Comparison of ENCODE assay signal across 19 mouse cellular contexts in genomic region chr2:17316850-17317249, GRCm38 (mm10).
DNase-seq lines count a peak whose midpoint lies in the region; ATAC-seq lines count a peak whose summit lies in the region.
"Had no signal": no experiment of that assay in that cellular context is flagged by ENCODE, and none has a peak within 500 bp of the region (broad histone marks: within the 10 kb centered on the region; RNA-seq: fewer than 3 reads in every experiment).

No protein-coding gene starts in this region.

- H3K4me1 ChIP-seq in heart, embryonic 11.5 days (ENCODE audit: control insufficient read depth, insufficient read depth, low read length) = no peaks in the 10 kb centered on the region
- no peaks in the 10 kb centered on the region for H3K4me1 ChIP-seq in neural tube, embryonic 15.5 days
- H3K4me1 ChIP-seq: embryonic facial prominence, embryonic 15.5 days; forebrain, embryonic 15.5 days; hindbrain, embryonic 10.5 days; lung, embryonic 15.5 days; midbrain, embryonic 12.5 days had no signal

- H3K36me3 ChIP-seq in heart, embryonic 11.5 days (ENCODE audit: control insufficient read depth, insufficient read depth, low read length) = no peaks in the 10 kb centered on the region
- H3K36me3 ChIP-seq in neural tube, embryonic 15.5 days = no peaks in the 10 kb centered on the region
- H3K36me3 ChIP-seq: embryonic facial prominence, embryonic 15.5 days; forebrain, embryonic 15.5 days; G1E; hindbrain, embryonic 10.5 days; lung, embryonic 15.5 days; midbrain, embryonic 12.5 days had no signal

- DNase-seq in heart, adult 9 months (ENCODE audit: low spot score in 2 of 2) = peak; percentile 56 to 70
- DNase-seq in gastrocnemius, adult 8-10 months (ENCODE audit: low spot score in 2 of 2) = peak; percentile 17 to 22
- peak; percentile 15 to 25 for DNase-seq in heart, postnatal 14 days
- DNase-seq in lung, postnatal 36 days = peak; percentile 59
- no peak for DNase-seq in spleen, postnatal 10 days (ENCODE audit: low spot score in 2 of 2)
- DNase-seq: adrenal gland, adult 8-10 months; cerebellum, adult 2 months; kidney, postnatal 25 days; liver; right cerebral cortex, postnatal 14 days had no signal

- no peak overlapping the region for H3K4me2 ChIP-seq in heart, embryonic 11.5 days
- no peak overlapping the region for H3K4me2 ChIP-seq in neural tube, embryonic 15.5 days
- H3K4me2 ChIP-seq: embryonic facial prominence, embryonic 15.5 days; forebrain, embryonic 15.5 days; lung, embryonic 15.5 days; midbrain, embryonic 12.5 days had no signal

- intact Hi-C loops in heart, postnatal 14 days (cut with DNase I) = no loop called here

- no peaks in the 10 kb centered on the region for H3K27me3 ChIP-seq in heart, embryonic 11.5 days (ENCODE audit: control insufficient read depth, insufficient read depth, low read length)
- no peaks in the 10 kb centered on the region for H3K27me3 ChIP-seq in neural tube, embryonic 15.5 days (replicated peaks)
- H3K27me3 ChIP-seq: embryonic facial prominence, embryonic 15.5 days; forebrain, embryonic 15.5 days; lung, embryonic 15.5 days; midbrain, embryonic 12.5 days had no signal

- H3K4me3 ChIP-seq in heart, embryonic 11.5 days (ENCODE audit: low read depth, low read length) = no peak overlapping the region
- no peak overlapping the region for H3K4me3 ChIP-seq in neural tube, embryonic 15.5 days (replicated peaks)
- H3K4me3 ChIP-seq: embryonic facial prominence, embryonic 15.5 days; forebrain, embryonic 15.5 days; hindbrain, embryonic 10.5 days; lung, embryonic 15.5 days; midbrain, embryonic 12.5 days had no signal

- H3K27ac ChIP-seq in heart, embryonic 11.5 days (ENCODE audit: low read depth, low read length) = no peak overlapping the region
- no peak overlapping the region for H3K27ac ChIP-seq in neural tube, embryonic 15.5 days (replicated peaks)
- H3K27ac ChIP-seq: embryonic facial prominence, embryonic 15.5 days; forebrain, embryonic 15.5 days; hindbrain, embryonic 10.5 days; lung, embryonic 15.5 days; midbrain, embryonic 12.5 days had no signal

- no peak overlapping the region for H3K9ac ChIP-seq in heart, embryonic 11.5 days (ENCODE audit: low read depth, low read length)
- H3K9ac ChIP-seq in neural tube, embryonic 15.5 days (replicated peaks) = no peak overlapping the region
- H3K9ac ChIP-seq: embryonic facial prominence, embryonic 15.5 days; forebrain, embryonic 15.5 days; lung, embryonic 15.5 days; midbrain, embryonic 12.5 days had no signal

- no peaks in the 10 kb centered on the region for H3K9me3 ChIP-seq in heart, embryonic 11.5 days (replicated peaks; ENCODE audit: control insufficient read depth, low read length)
- no peaks in the 10 kb centered on the region for H3K9me3 ChIP-seq in neural tube, embryonic 15.5 days (replicated peaks)
- H3K9me3 ChIP-seq: embryonic facial prominence, embryonic 15.5 days; forebrain, embryonic 15.5 days; G1E; hindbrain, embryonic 10.5 days; lung, embryonic 15.5 days; midbrain, embryonic 12.5 days had no signal

- ATAC-seq in heart, embryonic 11.5 days (replicated peaks; ENCODE audit: insufficient number of reproducible peaks, low FRiP score, low TSS enrichment) = no peak
- ATAC-seq in neural tube, embryonic 15.5 days (ENCODE audit: low FRiP score) = no peak
- ATAC-seq: forebrain, embryonic 15.5 days; inflammation-experienced regulatory T-cells, adult 6 months had no signal

- 77% methylated on average over 5 of the region's 5 CpGs for WGBS in heart, embryonic 11.5 days (ENCODE audit: insufficient replicate concordance)
- WGBS in neural tube, embryonic 15.5 days = 84% methylated on average over 5 of the region's 5 CpGs

Comparison
In these comparisons a context has a peak if more than half of its experiments do, and no peak if none do; other contexts are left out.
1. DNase-seq: peak in heart, adult 9 months (2 of 2), gastrocnemius, adult 8-10 months (2 of 2), heart, postnatal 14 days (2 of 2) and lung, postnatal 36 days (single experiment); none in spleen, postnatal 10 days (0 of 2).